Mouse (Mus musculus) midbrain, postnatal 0 days (tissue): ENCODE measurements around the gene Gm3415. TPM values are rescaled to one million over a fixed set of nuclear protein-coding genes. Genes with fewer than 3 reads are reported as not detected.
"Not testable (repeated sequence)": the region's sequence is repeated elsewhere in the genome, so short reads cannot be mapped to it uniquely, and the experiment has no call there.

ENCODE experiments used
- ATAC-seq: fragments of 200-750 bp; cut with Nextera tagmentation; 2 replicates; pipeline ENCODE4 v1.8.0; 2017; ENCODE audit warnings: moderate number of reproducible peaks, mild to moderate bottlenecking, moderate TSS enrichment, moderate library complexity; ENCODE audit not compliant: low FRiP score
- DNase-seq: peaks from one replicate; pipeline ENCODE4 v3.0.0-alpha.2; 2015; ENCODE audit warnings: low spot score
- H3K27ac ChIP-seq: fragments of 300-500 bp; sonication (generic); 2 replicates; pipeline ENCODE4 v1.5.1; 2014; ENCODE audit warnings: low read depth, mild to moderate bottlenecking, low read length, mixed read lengths
- H3K27me3 ChIP-seq: fragments of 300-500 bp; sonication (generic); 2 replicates; pipeline ENCODE4 v1.6.1; 2014; ENCODE audit warnings: low read length, control low read depth, mixed read lengths; ENCODE audit not compliant: insufficient read depth
- H3K36me3 ChIP-seq: fragments of 300-500 bp; sonication (generic); 2 replicates; pipeline ENCODE4 v1.6.1; 2014; ENCODE audit warnings: low read length, control low read depth, mixed read lengths; ENCODE audit not compliant: insufficient read depth
- H3K4me1 ChIP-seq: fragments of 300-500 bp; sonication (generic); 2 replicates; pipeline ENCODE4 v1.6.1; 2014; ENCODE audit warnings: mild to moderate bottlenecking, control low read depth, antibody characterized with exemption, low read length, mixed read lengths; ENCODE audit not compliant: insufficient read depth
- H3K4me2 ChIP-seq: fragments of 300-500 bp; sonication (generic); 2 replicates; pipeline ENCODE4 v1.6.1; 2014; ENCODE audit warnings: low read depth, mild to moderate bottlenecking, low read length, mixed read lengths; ENCODE audit not compliant: poor library complexity, severe bottlenecking
- H3K4me3 ChIP-seq: fragments of 300-500 bp; sonication (generic); 2 replicates; pipeline ENCODE4 v1.5.1; 2014; ENCODE audit warnings: low read depth, mild to moderate bottlenecking, low read length, moderate library complexity
- H3K9ac ChIP-seq: fragments of 300-500 bp; sonication (generic); replicated peaks from 2 replicates; pipeline ENCODE4 v1.6.1; 2014; ENCODE audit warnings: mild to moderate bottlenecking, low read length, moderate library complexity, mixed read lengths; ENCODE audit not compliant: poor library complexity, severe bottlenecking
- H3K9me3 ChIP-seq: fragments of 300-500 bp; sonication (generic); 2 replicates; pipeline ENCODE4 v1.6.1; 2016; ENCODE audit warnings: low read length, control low read depth
- CTCF ChIP-seq: IDR thresholded peaks from 2 replicates; pipeline ENCODE4 v1.5.1; 2016; ENCODE audit warnings: antibody characterized with exemption, mild to moderate bottlenecking
- WGBS: fragments of 180-500 bp; shearing (Covaris S2); extraction: QIAGEN DNeasy Blood & Tissue Kit; methylation state at CpG from one replicate; pipeline ENCODE4 v1.1.7; 2014; 5-methylcytosine and 5-hydroxymethylcytosine counted together
- polyA plus RNA-seq: library from polyadenylated mRNA; unstranded; fragments of >200 nt; fragmentation: Nextera tagmentation; extraction: Ambion mirVana; gene quantifications from 2 replicates; pipeline ENCODE4 v1.2.1, GENCODE M21; 2015
- total RNA-seq: library from RNA; depleted of rRNA; stranded (reverse); fragments of >200 nt; gene quantifications from 2 replicates; pipeline ENCODE4 v1.2.3, GENCODE M21; 2014

The Gm3415 gene
- total and polyA plus RNA-seq, 2 experiments from 2014 or later, result not detected

DNA sequence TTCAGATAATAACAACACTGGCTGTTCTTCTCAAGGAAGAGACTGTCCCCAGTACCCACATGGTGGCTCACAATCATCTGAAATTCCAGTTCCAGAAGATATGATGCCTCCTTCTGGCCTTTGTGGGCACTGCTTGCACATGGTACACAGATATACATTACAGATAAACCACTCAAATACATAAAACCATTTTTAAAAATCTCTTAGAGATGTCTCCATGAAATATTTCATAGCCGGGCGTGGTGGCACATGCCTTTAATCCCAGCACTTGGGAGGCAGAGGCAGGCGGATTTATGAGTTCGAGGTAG lies 16.8 kb downstream of the Gm3415 start:
- WGBS, result 96% methylated on average over 4 of the region's 4 CpGs
- DNase-seq, H3K27me3 ChIP-seq, H3K36me3 ChIP-seq, H3K9ac ChIP-seq, H3K4me3 ChIP-seq, H3K27ac ChIP-seq, H3K9me3 ChIP-seq, H3K4me2 ChIP-seq, H3K4me1 ChIP-seq, ATAC-seq: not testable (repeated sequence)
- TF ChIP-seq CTCF, result 0 out of 2 replicates have a peak, but pooled peaks have one; percentile 10

DNA sequence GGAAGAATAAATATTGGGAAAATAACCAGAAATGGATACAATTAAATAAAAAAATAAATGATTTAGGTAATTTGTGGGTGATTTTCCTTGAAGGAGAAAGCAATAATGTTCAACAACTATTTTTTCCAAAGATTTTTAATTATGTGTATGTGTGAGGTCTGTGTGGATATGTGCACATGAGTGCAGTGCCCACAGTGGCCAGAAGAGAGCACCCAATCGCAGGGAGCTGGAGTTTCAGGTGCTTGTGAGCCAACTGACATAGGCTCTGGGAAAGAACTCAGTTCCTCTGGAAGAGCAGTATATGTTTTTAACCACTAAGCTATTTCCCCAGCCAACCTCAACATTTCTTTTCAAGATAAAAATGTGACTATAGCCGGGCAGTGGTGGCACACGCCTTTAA lies 20.7 kb downstream of the Gm3415 start:
- H3K27me3 ChIP-seq, result no peaks in the 10 kb centered on the region
- no peak for ATAC-seq
- peak; percentile 22 for TF ChIP-seq CTCF
- H3K36me3 ChIP-seq, result peaks cover 2% of the 10 kb centered on the region; the same call in 1 of the 2 replicates
- DNase-seq, result no peak
- H3K9me3 ChIP-seq, result no peaks in the 10 kb centered on the region
- 97% methylated on average over 3 of the region's 3 CpGs for WGBS
- no peak overlapping the region for H3K4me3 ChIP-seq
- no peak overlapping the region for H3K4me2 ChIP-seq
- no peaks in the 10 kb centered on the region for H3K4me1 ChIP-seq
- no peak overlapping the region for H3K27ac ChIP-seq
- no peak overlapping the region for H3K9ac ChIP-seq

DNA sequence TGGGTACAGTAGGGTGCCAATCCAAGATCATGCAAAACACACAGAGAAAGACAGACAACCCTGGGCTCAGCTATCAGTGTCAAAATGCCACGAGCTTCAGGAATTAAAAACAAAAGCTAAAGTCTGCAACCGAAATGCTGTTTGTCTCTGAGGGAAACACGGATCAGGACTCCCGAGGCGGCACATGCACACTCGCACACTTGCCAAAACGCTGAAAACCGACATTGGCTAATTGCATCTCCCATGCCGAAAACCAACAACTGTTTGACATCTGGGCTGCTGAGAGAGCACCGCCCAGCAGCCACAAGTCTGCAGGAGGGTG lies 28.2 kb downstream of the Gm3415 start:
- H3K9me3 ChIP-seq, result no peaks in the 10 kb centered on the region
- ATAC-seq (no peak), DNase-seq (peak; percentile 36)
- H3K9ac ChIP-seq, result peak overlapping the region; percentile 79
- WGBS, result 4% methylated on average over 10 of the region's 10 CpGs
- peaks cover 6% of the 10 kb centered on the region; the same call in 1 of the 2 replicates for H3K4me1 ChIP-seq
- no peaks in the 10 kb centered on the region for H3K27me3 ChIP-seq
- no peak for TF ChIP-seq CTCF
- peak overlapping the region; percentile 75 for H3K27ac ChIP-seq
- H3K4me2 ChIP-seq, result peak overlapping the region; percentile 75
- no peaks in the 10 kb centered on the region for H3K36me3 ChIP-seq
- H3K4me3 ChIP-seq, result peak overlapping the region; percentile 73

DNA sequence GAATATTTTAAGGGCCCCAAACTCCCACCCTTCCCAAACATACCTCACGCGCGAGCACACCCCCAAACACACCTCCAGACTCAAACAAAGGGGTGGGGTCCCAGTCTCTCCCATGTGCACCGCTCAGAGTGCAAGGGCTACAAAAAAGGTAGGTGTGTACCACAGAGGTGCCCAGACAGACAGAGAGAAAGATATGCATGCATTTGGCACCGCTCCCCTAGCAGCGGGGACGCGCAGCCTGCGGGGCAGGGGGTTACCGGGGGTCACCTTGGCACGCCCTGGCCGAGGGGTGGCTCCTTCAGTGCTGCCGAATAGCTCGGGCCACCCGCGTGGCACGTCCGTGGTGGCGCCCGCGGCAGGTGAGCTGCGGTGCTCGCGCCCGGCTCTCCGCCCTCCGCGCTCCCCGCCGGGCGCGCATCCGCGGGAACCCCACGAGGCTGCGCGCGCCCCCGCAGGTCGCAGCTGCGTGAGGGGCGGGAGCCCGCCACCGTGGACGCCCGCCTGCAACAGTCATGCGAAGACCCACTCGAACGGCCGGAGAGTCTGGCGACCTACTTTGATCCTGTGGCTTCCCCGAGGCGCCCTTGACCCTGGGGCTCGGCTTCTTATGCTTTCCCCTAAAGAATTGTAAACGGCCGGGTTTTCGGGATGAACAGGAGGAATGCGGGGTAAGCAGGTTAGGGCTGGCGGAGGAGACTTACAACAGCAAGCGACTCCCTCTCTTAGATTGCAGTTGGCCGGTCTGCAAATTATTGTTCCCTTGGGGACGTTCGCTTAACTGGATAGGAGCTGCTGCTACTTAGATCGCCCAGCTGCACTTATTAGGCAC lies 28.8 kb downstream of the Gm3415 start, which contains the start of gene Gpr12:
TSS of gene Gpr12 (minus strand) at position 762 of the 829 bp plus-strand sequence.
- WGBS, result under 1% methylated on average over 56 of the region's 64 CpGs
- peaks cover 6% of the 10 kb centered on the region; the same call in 1 of the 2 replicates for H3K4me1 ChIP-seq
- no peaks in the 10 kb centered on the region for H3K36me3 ChIP-seq
- peak within 1 kb of the TSS; percentile 75 for H3K27ac ChIP-seq
- TF ChIP-seq CTCF, result no peak
- peak within 1 kb of the TSS; percentile 75 for H3K4me2 ChIP-seq
- H3K27me3 ChIP-seq, result no peaks in the 10 kb centered on the region
- H3K9ac ChIP-seq, result peak within 1 kb of the TSS; percentile 79
- H3K9me3 ChIP-seq, result no peaks in the 10 kb centered on the region
- peak within 1 kb of the TSS; percentile 73 for H3K4me3 ChIP-seq
- peak; percentile 55 for DNase-seq
- ATAC-seq, result peak; percentile 60

DNA sequence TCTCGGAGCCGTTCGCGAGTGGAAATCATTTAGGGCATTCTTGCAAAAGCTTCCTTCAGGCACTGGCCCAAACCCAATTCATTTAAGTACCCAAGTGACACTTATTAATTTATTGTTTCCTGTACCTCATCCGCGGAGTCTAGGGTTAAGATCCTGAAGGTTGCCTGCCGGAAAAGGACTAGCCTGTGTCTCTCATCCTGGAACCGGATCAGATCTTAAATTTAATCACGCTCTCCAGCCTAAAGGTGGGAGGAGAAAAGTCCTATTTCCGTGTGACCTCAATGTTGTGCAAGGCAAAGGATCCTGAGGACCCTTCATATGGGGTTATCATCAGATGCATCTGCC lies 29.3 kb downstream of the Gm3415 start:
- peak overlapping the region; percentile 73 for H3K4me3 ChIP-seq
- H3K9ac ChIP-seq, result peak overlapping the region; percentile 79
- peak overlapping the region; percentile 75 for H3K4me2 ChIP-seq
- no peaks in the 10 kb centered on the region for H3K27me3 ChIP-seq
- peak overlapping the region; percentile 75; the same call in 1 of the 2 replicates for H3K27ac ChIP-seq
- 0 out of 2 replicates have a peak, but pooled peaks have one; percentile 22 for ATAC-seq
- H3K36me3 ChIP-seq, result no peaks in the 10 kb centered on the region
- peaks cover 6% of the 10 kb centered on the region; the same call in 1 of the 2 replicates for H3K4me1 ChIP-seq
- WGBS, result 7% methylated on average over 10 of the region's 10 CpGs
- no peaks in the 10 kb centered on the region for H3K9me3 ChIP-seq
- no peak for DNase-seq
- TF ChIP-seq CTCF, result no peak

DNA sequence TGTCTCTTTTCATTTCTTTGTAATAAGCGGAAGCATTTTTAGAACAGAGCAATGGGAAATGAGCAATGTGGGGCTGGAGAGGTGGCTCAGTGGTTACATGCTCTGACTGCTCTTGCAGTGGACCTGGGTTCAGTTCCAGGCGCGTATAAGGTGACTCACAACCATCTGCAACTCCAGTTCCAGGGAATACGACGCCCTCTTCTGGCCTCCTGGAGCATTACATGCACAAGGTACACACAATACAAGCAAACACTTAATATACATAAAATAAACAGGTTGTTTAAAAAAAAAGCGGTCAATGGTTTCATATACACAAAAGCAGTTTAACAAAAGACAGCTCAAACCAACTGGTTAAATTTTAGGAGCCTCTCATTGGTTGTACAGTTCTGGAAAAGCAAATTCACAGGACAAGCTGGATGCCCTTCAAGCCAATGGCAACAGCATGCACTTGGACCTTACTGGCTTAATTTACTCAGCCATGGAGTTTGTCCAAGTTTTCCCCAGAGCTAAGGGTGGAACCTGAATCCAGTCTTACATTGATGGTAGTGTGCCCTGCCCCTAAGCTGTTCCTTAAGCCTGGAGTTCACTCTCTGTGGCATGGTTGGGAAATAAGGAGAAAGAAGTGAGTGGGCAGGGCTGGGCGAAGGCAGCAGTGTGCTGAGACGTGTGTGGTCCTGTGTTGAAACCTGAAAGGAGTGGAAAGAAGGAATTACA lies 30.6 kb downstream of the Gm3415 start:
- Histone ChIP-seq H3K27me3 (no peaks in the 10 kb centered on the region), H3K27ac (no peak overlapping the region), H3K4me2 (no peak overlapping the region), H3K4me1 (peaks cover 6% of the 10 kb centered on the region; the same call in 1 of the 2 replicates), H3K36me3 (no peaks in the 10 kb centered on the region), H3K9ac (no peak overlapping the region), H3K4me3 (no peak overlapping the region), H3K9me3 (no peaks in the 10 kb centered on the region)
- DNase-seq (no peak), ATAC-seq (no peak)
- 68% methylated on average over 8 of the region's 8 CpGs for WGBS
- peak; percentile 36 for TF ChIP-seq CTCF
